Mouse (Mus musculus) T-cell, adult 2 months (primary cell): ENCODE measurements around the gene Exoc3l2.

Experiments used
- DNase-seq: peaks from one replicate; pipeline ENCODE4 v3.0.0; 2022; ENCODE audit warnings: low spot score

Exoc3l2 gene

DNA sequence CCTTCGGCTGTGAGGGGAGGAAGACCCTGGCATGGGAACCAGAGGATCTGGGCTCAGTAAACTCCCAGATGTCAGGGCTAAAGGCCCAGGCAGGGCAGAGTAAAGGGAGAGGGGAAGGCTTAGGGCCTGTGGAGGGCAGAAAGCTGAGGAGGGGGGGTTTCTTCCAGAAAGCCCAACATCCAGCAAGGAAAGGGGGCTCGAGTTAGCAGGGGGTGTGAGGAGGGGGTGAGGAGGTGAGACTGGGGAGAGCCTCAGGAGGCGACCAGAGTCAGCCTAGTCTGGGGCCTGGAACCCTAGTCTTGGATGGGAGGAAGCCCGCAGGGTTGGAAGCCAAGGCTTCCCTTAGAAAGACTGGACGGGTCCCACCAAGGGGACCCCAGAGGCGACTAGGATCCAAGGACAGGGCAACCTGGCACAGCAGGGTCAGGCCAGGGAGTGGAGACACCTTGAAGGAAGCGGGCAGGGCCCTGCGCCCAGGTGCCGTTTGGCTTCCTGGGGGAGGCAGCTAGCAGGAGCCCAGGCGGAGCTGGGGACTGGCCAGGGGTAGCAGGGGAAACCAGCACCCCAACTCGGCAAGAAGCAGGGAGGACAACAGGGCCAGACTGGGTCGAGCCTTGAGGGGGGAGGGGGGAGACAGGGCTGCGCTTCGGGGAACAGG, 5.6 kb upstream of the Exoc3l2 start:
- DNase-seq = peak; percentile 16

DNA sequence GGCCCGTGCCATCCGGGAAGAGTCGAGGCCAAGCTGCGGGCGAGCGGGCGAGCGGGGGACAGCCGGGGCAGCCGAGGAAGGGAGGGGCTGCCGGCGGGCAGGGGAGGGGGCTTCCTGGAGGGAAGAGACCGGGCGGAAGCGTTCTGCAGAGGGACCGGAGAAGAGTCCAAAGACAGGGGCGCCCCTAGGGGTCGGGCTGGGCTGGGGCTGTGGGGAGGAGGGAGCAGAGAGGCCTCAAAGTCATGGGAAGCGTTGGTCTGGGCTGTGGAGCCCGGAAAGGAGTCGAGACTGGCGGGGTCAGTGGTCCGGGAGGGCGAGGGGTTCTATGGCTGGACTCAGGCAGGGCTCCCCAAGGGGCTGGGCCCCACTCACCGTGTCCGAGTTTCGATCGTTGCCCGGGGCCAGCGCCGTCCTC, 5.1 kb upstream of the Exoc3l2 start:
- DNase-seq = peak; percentile 55

DNA sequence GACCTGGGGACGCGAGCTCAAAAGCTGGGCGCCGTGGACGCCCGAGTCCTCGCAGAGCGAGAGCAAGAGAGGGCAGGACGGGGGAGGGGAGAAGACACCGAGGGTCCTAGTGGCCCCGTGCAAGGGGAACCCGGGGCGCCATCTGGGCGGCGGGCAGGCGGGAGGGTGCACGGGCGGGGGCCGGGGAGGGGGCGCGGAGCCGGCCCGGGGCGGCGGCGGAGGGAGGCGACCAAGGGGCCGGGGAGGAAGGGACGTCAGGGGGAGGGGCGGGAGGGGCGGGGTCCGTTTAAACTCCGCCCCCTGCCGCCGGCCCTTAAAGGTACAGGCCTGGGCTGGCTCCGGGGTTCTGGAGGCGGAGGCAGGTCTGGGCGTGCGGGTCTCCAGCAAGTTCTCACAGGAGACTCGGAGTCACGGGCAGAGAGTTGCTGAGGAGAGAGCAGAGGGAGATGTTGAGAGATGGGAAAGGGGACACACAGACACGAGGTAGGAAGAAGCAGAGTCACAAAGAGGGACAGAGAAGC, 4.5 kb upstream of the Exoc3l2 start, which contains the start of gene Mark4:
Gene Mark4, minus strand, starts transcription at position 231 of the 521 bp plus-strand sequence.
- DNase-seq = peak; percentile 65

DNA sequence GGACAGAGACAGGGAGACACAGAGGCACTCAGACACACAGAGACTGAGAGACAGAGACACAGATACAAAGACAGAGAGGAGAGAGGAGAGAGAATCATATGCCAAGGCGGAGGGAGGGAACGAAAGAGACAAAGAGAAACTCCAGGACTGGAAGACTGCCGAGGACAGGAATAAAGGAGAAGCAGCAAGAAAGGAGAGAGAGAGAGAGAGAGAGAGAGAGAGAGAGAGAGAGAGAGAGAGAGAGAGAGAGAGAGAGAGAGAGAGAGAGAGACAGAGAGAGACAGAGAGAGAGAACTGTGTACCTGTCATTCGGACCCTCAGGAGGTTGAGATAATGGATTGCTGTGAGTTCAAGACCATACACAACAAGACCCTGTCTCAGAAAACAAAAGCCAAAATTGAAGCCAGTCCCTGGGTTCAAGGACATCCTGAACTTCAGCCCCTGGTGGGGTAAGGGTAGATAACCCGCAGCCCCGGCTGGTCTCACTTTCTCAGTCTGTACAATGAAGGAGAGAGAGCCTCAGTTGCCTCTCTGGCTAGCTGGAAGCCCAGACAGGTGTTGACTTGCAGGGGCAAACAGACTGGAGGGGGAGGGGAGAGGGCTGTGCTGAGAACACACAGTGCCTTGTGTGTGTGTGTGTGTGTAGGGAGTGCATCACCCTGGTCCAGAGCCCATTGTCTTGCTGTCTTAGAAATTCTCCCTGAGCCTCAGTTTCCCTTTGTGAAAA, 3.8 kb upstream of the Exoc3l2 start:
- no peak for DNase-seq

DNA sequence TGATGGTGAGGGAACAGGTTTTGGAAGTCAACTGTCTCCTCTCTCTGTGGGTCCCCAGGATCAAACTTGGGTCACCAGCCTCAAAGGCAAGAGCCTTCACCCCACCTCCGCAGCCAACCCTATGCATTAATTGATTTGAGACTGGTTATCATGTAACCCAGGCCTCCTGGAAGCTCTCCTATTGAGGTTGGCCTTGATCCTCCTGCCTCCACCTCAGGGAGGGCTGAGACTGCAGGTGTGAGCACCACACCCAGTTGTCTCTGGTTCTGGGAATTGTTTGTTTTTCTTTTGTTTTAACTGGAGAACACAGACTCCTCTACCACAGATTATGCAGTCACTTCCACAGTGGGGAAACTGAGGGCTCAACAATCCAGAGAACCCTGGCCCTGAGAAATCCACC, 2.6 kb upstream of the Exoc3l2 start:
- DNase-seq = no peak

DNA sequence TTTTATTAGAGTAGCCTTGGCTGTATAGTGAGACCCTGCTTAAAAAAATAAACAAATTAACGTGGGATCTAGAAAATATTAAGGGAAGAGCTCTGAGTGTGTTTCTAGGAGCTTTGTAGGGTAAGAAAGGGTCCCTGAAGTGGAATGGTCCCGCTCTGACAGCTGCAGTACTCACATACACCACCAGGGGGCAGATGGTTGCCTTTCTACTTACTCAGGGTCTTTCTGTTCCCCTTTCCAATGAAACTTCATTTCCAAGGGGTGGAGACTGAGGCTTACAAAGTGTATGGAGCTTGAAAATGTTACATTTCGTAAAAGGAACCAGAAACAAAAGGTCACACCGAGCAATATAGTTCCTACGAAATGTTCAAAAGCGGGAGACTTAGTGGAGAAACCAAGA, 1.6 kb upstream of the Exoc3l2 start:
- DNase-seq = peak; percentile 56

DNA sequence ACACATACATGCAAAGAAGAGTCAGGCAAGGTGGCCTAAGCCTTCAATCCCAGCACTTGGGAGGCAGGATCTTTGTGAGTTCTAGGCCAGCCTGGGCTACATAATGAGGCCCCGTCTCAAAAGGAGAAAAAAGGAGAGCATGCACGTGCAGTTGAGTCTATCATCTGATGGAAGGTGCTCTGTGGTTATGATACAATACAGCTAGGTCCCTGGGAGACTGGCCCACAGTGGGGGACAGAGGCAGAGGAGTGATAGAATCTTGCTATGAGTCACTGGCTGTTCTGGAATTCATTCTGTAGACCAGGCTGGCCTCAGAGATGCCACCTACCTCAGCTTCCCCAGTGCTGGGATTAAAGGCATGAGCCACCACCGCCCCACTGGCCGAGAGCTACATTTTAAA, 688 bp upstream of the Exoc3l2 start:
- DNase-seq = no peak

DNA sequence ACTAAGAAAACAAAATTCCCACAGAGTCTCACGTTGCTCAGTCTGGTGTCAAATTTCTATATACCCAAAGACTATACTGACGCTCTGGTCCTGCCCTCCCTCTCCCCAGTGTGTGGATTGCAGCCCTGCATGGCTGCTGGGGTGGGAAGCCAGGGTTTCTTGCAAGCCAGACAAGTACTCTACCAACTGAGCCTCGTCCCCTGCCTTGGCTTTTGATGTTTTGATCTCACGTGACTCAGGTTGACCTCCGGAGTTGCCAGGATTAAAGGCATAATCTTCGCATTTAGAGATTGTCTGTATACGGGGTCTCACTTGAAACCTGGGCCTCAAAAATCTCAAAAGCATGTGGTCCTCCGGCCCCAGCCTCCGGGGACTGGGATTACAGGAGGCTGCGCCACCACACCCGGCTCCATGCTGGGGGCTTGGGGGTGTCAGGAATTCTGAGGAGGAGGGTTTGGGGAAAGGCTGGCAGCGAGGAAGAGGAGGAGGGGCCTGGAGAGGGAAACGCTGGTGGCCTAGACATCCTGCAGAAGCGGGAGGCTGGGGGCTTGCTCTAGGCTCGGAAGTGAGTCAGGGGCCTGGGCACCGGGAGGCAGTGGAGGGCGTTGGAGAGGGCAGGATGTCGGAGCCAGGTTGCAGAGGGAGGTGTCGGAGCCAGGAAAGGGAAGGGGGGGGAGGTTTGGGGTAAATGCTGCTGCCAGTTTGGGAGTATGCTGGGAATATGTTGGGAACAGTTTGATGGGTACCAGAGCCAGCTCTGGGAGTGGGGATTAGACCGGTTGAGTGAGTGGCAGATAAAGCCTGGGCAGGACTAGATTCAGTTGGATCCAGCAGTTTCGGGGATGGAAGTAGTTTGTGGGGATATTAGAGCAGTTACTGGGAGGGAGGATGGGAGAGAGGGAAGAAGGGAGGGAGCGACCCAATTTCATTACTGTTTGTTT, 1.5 kb downstream of the Exoc3l2 start:
- DNase-seq = no peak

DNA sequence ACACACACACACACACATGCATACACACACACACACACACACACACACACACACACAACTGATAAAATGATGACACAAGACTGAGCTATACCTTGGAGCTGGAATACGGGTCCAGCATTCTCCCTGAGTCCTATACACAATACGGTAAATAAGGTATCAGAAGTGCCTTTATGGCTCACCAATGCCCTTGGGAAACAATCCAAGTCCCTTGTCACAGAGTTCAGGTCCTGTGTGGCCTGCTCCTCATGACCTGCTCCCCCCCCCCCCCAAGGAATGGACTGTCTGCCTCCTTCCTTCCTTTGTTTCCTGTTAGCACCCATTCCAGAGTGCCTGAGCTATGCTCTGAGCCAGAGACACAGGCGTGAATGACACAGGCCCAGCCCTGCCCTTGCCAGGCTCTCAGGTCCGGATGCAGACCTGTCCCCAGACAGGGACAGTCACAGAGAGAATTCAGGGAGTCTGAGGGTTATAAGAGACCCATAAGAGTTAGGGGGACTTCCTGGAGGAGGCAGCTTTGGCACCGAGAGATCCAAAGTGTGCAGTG, 3.5 kb downstream of the Exoc3l2 start:
- DNase-seq = no peak

DNA sequence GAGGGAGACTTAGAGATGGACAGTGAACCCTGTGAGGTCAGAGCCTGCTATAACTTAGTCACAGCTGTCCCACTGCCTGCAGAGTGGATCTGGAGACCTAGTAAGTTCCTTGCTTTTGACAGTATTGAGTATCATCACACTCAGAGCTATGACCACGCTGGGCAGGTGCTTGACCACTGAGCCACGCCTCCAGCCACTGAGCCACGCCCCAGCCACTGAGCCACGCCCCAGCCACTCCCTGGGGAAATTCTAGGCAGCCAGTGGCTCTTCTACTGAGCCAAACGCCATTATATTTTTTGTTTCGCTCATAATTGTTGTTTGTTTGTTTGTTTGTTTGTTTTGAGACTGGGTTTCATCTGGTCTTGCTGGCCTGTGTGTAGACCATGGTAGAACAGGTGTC, 4.5 kb downstream of the Exoc3l2 start:
- DNase-seq = no peak

DNA sequence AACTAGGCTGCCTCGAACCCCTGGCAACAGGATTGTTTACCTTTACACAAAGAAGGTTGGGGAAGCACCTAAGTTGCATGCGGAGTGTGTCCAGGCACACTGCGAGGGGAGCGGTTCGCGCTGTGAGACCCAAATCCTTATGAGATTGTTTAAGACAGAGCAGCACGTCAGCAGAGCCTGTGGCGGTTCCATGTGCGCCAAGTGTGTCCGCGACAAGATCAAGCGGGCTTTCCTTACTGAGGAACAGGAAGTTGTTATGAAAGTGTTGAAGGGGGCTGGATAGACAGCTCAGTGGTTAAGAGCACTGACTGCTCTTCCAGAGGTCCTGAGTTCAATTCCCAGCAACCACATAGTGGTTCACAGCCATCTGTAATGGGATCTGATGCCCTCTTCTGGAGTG, 5.1 kb downstream of the Exoc3l2 start:
- DNase-seq = no peak

DNA sequence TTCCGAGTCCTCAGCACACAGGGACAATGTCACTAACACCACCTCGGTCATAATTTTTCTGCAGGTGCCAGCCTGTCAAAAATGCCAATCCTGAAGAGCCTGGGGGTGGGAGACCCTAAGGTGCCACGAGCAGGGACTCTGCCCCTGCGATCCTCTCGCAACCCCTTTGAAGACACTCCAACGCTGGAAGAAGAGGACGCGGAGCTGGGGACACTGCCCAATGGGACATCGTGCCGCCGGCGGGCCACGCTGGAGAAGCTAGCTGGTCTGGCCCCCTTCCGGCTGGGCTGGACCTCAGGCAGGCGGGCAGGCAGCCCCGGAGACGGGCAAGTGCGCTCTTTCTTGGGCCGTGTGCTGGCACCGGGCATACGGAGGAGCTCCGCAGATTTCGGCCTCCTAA, 6.3 kb downstream of the Exoc3l2 start:
- no peak for DNase-seq

DNA sequence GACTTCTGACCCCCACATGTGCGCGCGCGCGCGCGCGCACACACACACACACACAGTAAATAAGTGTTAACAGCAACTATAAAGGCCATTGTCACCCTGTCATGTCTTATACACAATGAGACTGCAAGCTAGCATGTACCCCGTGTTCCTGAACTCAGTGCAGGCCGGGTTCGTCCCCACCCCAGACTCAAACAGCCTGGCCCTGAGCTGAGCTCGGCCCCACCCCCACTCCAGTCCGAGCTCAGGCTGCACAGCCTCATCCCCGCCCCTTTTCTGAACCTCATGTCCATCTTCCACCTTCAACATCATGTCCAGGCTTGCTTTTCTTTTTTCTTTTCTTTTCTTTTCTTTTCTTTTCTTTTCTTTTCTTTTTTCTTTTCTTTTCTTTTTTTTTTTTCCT, 7.2 kb downstream of the Exoc3l2 start:
- no peak for DNase-seq

DNA sequence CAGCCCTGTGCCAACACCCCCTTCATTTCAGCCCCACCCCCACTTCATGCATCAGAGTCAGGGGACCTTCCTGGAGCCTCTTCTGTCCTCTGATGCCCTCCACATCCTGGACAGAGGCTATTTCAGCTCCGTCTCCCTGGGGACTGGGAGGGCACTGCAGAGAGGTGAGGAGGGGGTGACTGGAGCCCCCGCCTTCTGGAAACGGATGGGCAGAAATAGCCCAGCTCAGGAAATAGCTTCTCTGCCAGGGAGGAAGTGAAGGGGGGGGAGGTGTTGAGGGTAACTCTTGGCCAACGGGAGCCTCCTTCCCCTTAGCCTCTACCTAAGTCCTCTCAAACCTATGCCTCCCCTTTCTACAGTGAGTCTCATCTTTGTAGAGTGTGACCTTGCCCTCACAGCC, 9.3 kb downstream of the Exoc3l2 start:
- DNase-seq = no peak

DNA sequence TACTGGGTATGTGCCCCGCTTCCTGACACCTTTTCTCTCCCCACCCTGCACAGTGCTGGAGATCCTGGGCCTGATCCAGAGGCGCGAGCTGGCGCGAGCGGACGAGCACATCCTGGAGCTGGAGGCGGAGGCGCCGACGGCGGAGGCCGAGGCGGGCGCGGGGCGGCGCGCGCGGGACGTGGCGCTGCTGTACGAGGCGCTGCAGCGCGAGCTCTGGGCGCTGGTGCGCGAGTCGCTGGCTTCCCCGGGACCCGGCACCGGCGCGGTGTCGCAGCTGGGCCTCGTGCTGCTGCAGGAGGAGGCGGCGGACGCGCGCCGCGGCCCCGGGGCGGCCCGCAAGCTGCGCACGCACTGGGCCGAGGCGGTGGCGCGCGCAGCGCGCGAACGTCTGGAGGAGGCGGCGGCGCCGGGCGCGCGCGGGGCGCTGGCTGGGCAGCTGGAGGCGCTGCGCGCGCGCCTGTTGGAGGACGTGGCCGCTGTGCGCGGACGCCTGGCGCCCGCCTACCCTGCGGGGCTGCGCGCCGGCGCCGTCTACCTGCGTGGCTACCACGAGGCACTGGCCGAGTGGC, 10.8 kb downstream of the Exoc3l2 start:
- peak; percentile 18 for DNase-seq

DNA sequence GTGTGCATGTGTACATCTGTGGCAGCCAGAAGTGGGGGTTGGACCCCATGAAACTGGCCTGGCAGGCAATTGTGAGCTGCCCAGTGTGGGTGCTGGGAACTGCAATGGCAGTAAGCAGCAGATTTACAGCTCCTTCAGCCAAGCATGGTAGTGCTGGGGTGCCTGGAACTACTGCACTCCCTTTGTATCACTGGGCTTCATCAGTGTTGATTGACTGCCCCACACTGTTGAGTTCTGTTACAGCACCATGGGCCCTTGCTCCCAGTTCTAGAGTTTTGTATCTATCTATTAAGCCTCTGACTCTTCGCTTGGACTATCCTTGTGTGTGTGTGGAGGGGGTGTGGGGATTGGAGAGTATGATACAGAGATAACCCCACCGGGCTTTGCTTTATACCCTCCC, 14.0 kb downstream of the Exoc3l2 start:
- no peak for DNase-seq

DNA sequence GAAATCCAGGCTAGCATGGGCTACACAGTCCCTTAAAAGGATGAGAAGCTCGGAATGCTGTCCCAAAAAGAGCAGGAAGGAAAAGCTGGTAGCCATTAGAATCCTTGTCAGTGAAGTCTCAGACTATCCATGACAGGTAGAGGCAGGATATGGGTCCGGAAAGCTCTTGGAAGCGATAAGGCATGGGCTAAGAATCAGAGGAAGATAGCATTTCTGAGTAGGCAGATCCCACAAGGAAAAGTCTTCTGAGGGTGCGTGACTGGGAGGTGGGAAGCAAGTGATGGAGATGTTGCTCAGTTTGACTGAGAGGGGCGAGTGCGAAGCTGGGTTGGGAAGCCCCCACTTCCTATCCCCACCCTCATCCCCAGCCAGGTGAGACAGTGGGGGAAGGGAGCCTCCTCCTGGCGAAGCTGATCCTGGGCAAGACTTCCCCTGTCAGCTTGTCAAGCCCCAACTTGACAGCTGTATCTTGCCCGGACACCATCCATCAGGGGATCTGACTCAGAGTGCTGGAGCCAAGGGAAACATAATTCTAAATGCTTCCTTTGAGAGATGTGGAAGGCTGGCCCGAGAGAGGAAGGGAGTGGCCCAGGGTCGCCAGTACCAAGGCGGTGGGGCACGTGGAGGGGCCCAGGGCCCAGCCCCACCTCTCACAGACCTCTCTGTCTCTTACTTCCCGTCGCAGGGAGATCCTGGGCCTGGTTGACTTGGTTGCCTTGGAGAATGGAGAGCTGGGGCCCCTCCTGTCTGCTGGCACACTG, 14.7 kb downstream of the Exoc3l2 start:
- DNase-seq = no peak

DNA sequence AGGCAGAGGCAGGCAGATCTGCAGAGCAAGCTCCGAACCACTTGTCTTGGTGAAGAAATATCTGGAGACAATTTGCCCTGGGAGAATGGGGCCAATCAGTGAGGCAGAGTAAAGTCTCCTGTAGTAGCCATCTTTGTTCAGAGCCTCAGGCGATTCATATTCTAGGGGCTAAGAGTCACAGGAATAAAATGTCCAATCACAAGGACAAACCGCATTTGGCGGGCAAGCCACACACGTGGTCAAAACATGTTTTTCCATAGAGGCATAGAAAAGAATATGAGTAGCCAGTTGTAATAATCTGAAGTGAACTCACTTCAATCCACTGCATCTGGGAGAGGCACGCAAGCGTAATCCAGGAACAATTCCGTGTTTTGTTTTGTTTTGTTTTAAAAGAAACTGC, 20.1 kb downstream of the Exoc3l2 start:
- DNase-seq = no peak

DNA sequence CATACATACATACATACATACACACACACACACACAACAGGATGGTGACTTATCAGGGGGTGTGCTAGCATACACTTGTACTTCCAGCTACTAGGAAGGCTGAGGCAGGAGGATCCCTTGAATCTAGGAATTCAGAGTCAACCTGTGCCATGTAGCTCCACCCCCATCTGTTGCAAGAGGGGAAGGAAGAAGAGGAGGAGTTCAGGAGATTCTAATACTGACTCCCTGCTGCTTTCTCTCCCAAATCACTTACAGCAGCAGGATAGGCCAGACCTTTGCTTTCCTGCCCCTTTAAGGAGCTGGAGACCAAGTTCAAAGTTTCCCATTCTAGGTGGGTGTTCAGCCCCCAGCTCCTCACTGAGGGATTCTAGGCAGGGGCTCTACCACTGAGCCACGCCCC, 22.4 kb downstream of the Exoc3l2 start:
- DNase-seq = no peak

DNA sequence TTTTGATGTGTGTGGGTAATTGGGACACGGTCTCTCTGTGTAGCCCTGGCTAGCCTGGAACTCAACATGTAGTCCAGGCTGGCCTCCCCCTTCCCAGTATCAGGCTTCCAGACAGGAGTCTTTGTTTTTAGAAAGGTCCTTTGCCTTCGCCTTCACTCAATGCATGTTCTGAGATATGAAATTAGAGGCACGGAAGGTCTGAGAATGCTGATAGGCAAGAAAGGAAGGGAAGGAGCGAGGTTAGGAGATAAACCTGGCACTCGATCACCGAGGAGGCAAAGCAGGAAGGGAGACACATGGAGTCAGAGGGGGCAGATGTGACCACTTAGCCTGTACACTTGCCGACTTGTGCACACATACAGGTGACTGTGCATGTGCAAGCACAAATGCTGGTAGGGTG, 23.4 kb downstream of the Exoc3l2 start:
- DNase-seq = no peak

DNA sequence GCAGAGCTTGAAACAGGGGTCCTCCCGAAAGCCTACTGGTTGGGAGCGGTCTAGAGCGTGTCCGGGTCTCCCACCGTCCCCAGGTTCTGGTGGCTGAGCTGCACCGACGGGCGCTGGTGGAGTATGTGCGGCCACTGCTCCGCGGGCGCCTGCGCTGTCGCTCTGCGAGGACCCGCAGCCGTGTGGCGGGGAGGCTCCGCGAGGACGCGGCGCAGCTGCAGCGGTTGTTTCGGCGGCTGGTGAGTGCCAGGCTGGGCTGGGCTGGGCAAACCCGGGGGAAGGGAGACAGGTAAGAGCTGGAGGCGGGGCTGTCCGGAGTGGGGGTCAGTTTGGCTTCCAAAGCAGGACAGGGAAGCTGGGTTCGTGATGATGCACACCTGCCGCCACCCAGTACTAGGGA, 26.4 kb downstream of the Exoc3l2 start:
- no peak for DNase-seq
